Mouse (Mus musculus): ENCODE data around the gene Muc4. TPM values are rescaled to one million over a fixed set of nuclear protein-coding genes. Genes with fewer than 3 reads are reported as not detected.

Muc4 gene
- polyA plus RNA-seq (2015; fragmentation: Nextera tagmentation; extraction: Ambion mirVana) = 1.7 and 2.5 TPM in 2 replicates

DNA sequence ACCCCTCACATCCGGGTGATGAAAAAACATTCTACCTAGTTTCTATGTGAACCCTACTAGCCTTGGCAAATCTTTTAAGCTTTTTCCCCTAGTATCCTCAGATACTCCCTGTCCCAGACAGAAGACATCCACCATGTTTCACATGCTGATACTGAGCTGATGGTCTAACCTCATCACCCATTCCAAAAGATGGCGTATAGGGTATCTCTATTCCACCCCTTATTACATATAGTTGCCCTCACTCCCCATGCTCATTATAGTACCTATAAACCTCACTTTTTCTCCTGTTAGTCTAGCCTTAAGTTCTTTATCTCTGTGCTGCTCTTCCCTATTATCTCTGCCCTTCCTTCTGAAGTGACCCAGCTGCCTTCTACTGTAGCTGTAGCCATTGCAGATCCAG lies at the start of gene Muc4:
Muc4 (plus strand) TSS at position 301 of the 400 bp plus-strand sequence.
- Histone ChIP-seq H3K4me1 (replicated peaks) (peaks cover 13% of the 10 kb centered on the region), H3K9me3 (no peaks in the 10 kb centered on the region), H3K4me3 (replicated peaks) (no peak within 1 kb of the TSS), H3K4me2 (replicated peaks) (peak within 1 kb of the TSS; percentile 34; the same call in 1 of the 2 replicates), H3K9ac (no peak within 1 kb of the TSS), H3K27ac (peak within 1 kb of the TSS; percentile 17; the same call in 1 of the 2 replicates), H3K27me3 (replicated peaks) (no peaks in the 10 kb centered on the region), H3K36me3 (no peaks in the 10 kb centered on the region)
- ATAC-seq = no peak
- WGBS = 86% methylated on average over 2 of the region's 2 CpGs

- Histone ChIP-seq H3K9ac (no peak overlapping the region), H3K9me3 (no peaks in the 10 kb centered on the region), H3K27me3 (replicated peaks) (no peaks in the 10 kb centered on the region), H3K27ac (no peak overlapping the region), H3K4me1 (replicated peaks) (no peaks in the 10 kb centered on the region), H3K4me3 (replicated peaks) (no peak overlapping the region), H3K36me3 (peaks cover 11% of the 10 kb centered on the region), H3K4me2 (replicated peaks) (no peak overlapping the region)
- no peak for ATAC-seq
- 49% methylated on average over 5 of the region's 5 CpGs for WGBS
These were observed 49.7 kb upstream of the Muc4 start for GRCm38 (mm10) chr16:32685998-32686397.

GRCm38 (mm10) chr16:32687221-32687620 lies 48.5 kb upstream of the Muc4 start:
- no peaks in the 10 kb centered on the region for H3K4me1 ChIP-seq (replicated peaks)
- H3K36me3 ChIP-seq = peaks cover 8% of the 10 kb centered on the region; the same call in 1 of the 2 replicates
- 76% methylated on average over 5 of the region's 5 CpGs for WGBS

GRCm38 (mm10) chr16:32688770-32689169 lies 46.9 kb upstream of the Muc4 start:
- Histone ChIP-seq H3K4me3 (replicated peaks) (no peak overlapping the region), H3K9me3 (no peaks in the 10 kb centered on the region), H3K36me3 (no peaks in the 10 kb centered on the region), H3K27ac (no peak overlapping the region), H3K4me2 (replicated peaks) (no peak overlapping the region), H3K4me1 (replicated peaks) (no peaks in the 10 kb centered on the region), H3K9ac (no peak overlapping the region), H3K27me3 (replicated peaks) (no peaks in the 10 kb centered on the region)
- ATAC-seq = peak; percentile 35; the same call in 1 of the 2 replicates
- WGBS = 34% methylated on average over 4 of the region's 4 CpGs

More at GRCm38 (mm10) chr16:32687221-32687620, 48.5 kb upstream of the Muc4 start:
- ATAC-seq = no peak
- H3K4me2 ChIP-seq (replicated peaks) = no peak overlapping the region
- no peak overlapping the region for H3K4me3 ChIP-seq (replicated peaks)
- H3K9ac ChIP-seq = no peak overlapping the region
- H3K27ac ChIP-seq = no peak overlapping the region
- no peaks in the 10 kb centered on the region for H3K27me3 ChIP-seq (replicated peaks)
- H3K9me3 ChIP-seq = no peaks in the 10 kb centered on the region

GRCm38 (mm10) chr16:32689501-32689900 lies 46.2 kb upstream of the Muc4 start:
- Histone ChIP-seq H3K27me3 (replicated peaks) (no peaks in the 10 kb centered on the region), H3K9me3 (no peaks in the 10 kb centered on the region), H3K9ac (no peak overlapping the region), H3K4me2 (replicated peaks) (no peak overlapping the region), H3K4me1 (replicated peaks) (no peaks in the 10 kb centered on the region), H3K27ac (no peak overlapping the region), H3K36me3 (no peaks in the 10 kb centered on the region), H3K4me3 (replicated peaks) (no peak overlapping the region)
- WGBS = 5% methylated on average over 9 of the region's 9 CpGs
- peak; percentile 27; the same call in 1 of the 2 replicates for ATAC-seq

DNA sequence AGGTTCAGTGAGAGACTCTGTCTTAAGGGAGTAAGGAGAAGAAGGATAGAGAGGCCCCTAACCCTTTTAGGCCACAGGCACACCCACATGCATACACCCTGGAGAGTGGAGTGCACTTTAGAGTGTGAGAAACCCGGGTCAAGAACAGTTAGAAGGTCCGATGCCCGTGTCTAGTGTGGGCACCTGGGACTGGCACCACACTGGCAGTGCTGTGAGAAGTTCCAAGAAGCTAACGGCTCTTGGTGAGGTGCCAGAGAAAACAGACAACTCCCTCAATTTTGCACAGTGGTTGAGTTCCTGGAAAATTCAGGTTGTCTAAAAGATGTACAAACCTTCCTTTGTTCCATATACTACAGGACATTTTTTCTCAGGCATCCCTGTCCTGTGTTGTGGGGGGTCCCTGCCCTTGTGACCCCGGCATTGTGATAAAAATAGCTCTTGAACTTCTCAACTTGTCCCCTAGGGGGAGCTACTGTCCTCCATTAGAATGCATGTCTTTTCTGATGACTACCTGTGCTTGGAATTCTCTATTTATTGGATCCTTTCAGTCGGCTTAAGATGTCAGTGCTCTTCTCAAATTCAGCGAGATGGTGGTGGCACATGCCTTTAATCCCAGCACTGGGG lies 38.7 kb upstream of the Muc4 start:
- WGBS = 42% methylated on average over 7 of the region's 7 CpGs
- ATAC-seq = peak; percentile 34
- H3K36me3 ChIP-seq = no peaks in the 10 kb centered on the region

DNA sequence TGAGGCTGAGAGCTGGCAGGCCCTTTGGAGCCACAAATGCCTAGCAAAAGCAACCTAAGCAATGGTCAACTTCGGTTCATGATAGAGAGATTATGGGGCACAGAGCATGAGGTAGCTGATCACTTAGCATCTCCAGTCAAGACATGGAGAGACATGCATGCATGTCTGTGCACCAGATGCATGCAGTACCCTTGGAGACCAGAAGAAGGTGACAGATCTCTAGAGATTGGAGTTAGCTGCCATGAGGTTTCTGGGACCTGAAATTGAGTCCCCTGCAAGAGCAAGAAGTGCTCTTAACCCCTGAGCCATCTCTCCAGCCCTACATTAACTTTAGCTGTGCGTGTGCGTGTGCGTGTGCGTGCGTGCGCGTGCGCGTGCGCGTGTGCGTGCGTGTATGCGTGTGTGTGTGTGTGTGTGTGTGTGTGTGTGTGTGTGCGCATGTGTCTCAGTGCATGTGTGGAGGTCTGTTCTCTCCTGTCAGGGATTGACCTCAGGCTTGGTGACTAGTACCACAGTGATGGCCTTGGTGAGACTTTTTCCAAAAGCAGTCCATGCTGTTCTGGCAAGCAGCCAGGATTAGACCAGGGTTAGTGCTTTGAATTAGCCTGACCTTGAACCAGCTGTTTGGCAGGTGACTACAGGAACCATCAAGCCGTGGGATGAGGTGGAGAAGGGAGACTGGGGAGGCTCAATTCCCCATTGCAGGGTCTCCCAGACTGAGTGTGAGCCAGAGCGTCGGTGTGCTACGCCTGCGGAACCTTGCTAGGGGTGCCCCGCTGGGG lies 37.8 kb upstream of the Muc4 start:
- H3K27me3 ChIP-seq (replicated peaks) = no peaks in the 10 kb centered on the region
- ATAC-seq = peak; percentile 60
- H3K4me2 ChIP-seq (replicated peaks) = no peak overlapping the region
- H3K4me1 ChIP-seq (replicated peaks) = peaks cover 14% of the 10 kb centered on the region
- no peak overlapping the region for H3K9ac ChIP-seq
- no peaks in the 10 kb centered on the region for H3K9me3 ChIP-seq
- H3K4me3 ChIP-seq (replicated peaks) = no peak overlapping the region
- no peaks in the 10 kb centered on the region for H3K36me3 ChIP-seq
- WGBS = 89% methylated on average over 22 of the region's 22 CpGs
- no peak overlapping the region for H3K27ac ChIP-seq

More for the DNA sequence above, 38.7 kb upstream of the Muc4 start:
- Histone ChIP-seq H3K4me3 (replicated peaks) (no peak overlapping the region), H3K27ac (no peak overlapping the region), H3K9me3 (no peaks in the 10 kb centered on the region), H3K27me3 (replicated peaks) (no peaks in the 10 kb centered on the region), H3K4me2 (replicated peaks) (no peak overlapping the region), H3K4me1 (replicated peaks) (peaks cover 14% of the 10 kb centered on the region), H3K9ac (no peak overlapping the region)

- Histone ChIP-seq H3K27me3 (replicated peaks) (no peaks in the 10 kb centered on the region), H3K9ac (no peak overlapping the region), H3K4me1 (replicated peaks) (peaks cover 17% of the 10 kb centered on the region), H3K36me3 (no peaks in the 10 kb centered on the region), H3K9me3 (no peaks in the 10 kb centered on the region), H3K27ac (no peak overlapping the region), H3K4me2 (replicated peaks) (no peak overlapping the region), H3K4me3 (replicated peaks) (no peak overlapping the region)
- WGBS = 33% methylated on average over 7 of the region's 7 CpGs
- ATAC-seq = peak; percentile 34
These were observed 37.1 kb upstream of the Muc4 start for GRCm38 (mm10) chr16:32698550-32698949.

- H3K4me1 ChIP-seq (replicated peaks) = peaks cover 25% of the 10 kb centered on the region
- ATAC-seq = no peak
- H3K9ac ChIP-seq = no peak overlapping the region
- H3K4me3 ChIP-seq (replicated peaks) = no peak overlapping the region
- no peaks in the 10 kb centered on the region for H3K27me3 ChIP-seq (replicated peaks)
- no peaks in the 10 kb centered on the region for H3K36me3 ChIP-seq
- H3K27ac ChIP-seq = no peak overlapping the region
- WGBS = 69% methylated on average over 9 of the region's 9 CpGs
- no peaks in the 10 kb centered on the region for H3K9me3 ChIP-seq
- H3K4me2 ChIP-seq (replicated peaks) = no peak overlapping the region
These were observed 32.3 kb upstream of the Muc4 start for GRCm38 (mm10) chr16:32703312-32703912.

DNA sequence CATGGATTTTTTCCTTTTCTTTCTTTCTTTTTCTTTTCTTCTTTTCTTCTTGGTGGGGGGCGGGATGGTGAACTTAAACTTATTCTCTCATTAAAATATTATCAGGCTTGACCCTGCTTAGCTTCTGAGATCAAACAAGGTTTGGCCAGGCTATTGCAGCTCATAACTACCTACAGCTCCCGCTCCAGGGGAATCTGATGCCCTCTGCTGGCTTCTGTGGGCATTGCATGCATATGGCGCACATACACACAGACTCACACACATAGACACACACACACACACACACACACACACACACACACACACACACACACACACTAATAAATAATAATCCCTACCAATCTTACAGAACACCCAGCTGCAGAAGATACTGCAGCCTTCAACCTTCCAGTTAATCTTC lies 30.1 kb upstream of the Muc4 start:
- no peak for ATAC-seq
- no peak overlapping the region for H3K9ac ChIP-seq
- H3K4me1 ChIP-seq (replicated peaks) = peaks cover 21% of the 10 kb centered on the region; the same call in 1 of the 2 replicates
- WGBS = 96% methylated on average over 3 of the region's 3 CpGs
- H3K4me3 ChIP-seq (replicated peaks) = no peak overlapping the region
- H3K9me3 ChIP-seq = no peaks in the 10 kb centered on the region
- H3K4me2 ChIP-seq (replicated peaks) = no peak overlapping the region
- no peaks in the 10 kb centered on the region for H3K27me3 ChIP-seq (replicated peaks)
- H3K36me3 ChIP-seq = no peaks in the 10 kb centered on the region
- H3K27ac ChIP-seq = no peak overlapping the region

GRCm38 (mm10) chr16:32707111-32707823 lies 28.4 kb upstream of the Muc4 start:
- H3K4me2 ChIP-seq (replicated peaks) = peak overlapping the region; percentile 48
- no peaks in the 10 kb centered on the region for H3K27me3 ChIP-seq (replicated peaks)
- 42% methylated on average over 17 of the region's 17 CpGs for WGBS
- H3K36me3 ChIP-seq = no peaks in the 10 kb centered on the region
- peak overlapping the region; percentile 77 for H3K27ac ChIP-seq
- H3K9ac ChIP-seq = peak overlapping the region; percentile 12; the same call in 1 of the 2 replicates
- H3K4me1 ChIP-seq (replicated peaks) = peaks cover 24% of the 10 kb centered on the region; the same call in 1 of the 2 replicates
- H3K4me3 ChIP-seq (replicated peaks) = no peak overlapping the region
- H3K9me3 ChIP-seq = no peaks in the 10 kb centered on the region
- ATAC-seq = peak; percentile 58
